Mouse (Mus musculus): Measurements from ENCODE around the gene Ly6g6e.

Ly6g6e gene

GRCm38 (mm10) chr17:35049561-35050016 is 27.1 kb upstream of the Ly6g6e start, which contains the start of gene Clic1:
Gene Clic1, plus strand, starts transcription at chr17:35049966.
- peak; percentile 92 for DNase-seq (ENCODE audit: low read depth)

- DNase-seq (ENCODE audit: low read depth): peak; percentile 88
Measured at GRCm38 (mm10) chr17:35050126-35050750, 26.5 kb upstream of the Ly6g6e start.

GRCm38 (mm10) chr17:35051156-35052086 is 25.3 kb upstream of the Ly6g6e start:
- peak; percentile 98 for DNase-seq (ENCODE audit: low read depth)

- no peak for DNase-seq (ENCODE audit: low read depth)
Measured at GRCm38 (mm10) chr17:35052271-35052798, 24.4 kb upstream of the Ly6g6e start.

GRCm38 (mm10) chr17:35055691-35056495 is 20.8 kb upstream of the Ly6g6e start:
- no peak for DNase-seq (ENCODE audit: low read depth)

GRCm38 (mm10) chr17:35057090-35057489 is 19.6 kb upstream of the Ly6g6e start:
- DNase-seq (ENCODE audit: low read depth): no peak

GRCm38 (mm10) chr17:35058316-35058715 is 18.4 kb upstream of the Ly6g6e start:
- no peak for DNase-seq (ENCODE audit: low read depth)

GRCm38 (mm10) chr17:35058911-35059892 is 17.5 kb upstream of the Ly6g6e start, which contains the start of gene Ddah2:
Gene Ddah2, plus strand, starts transcription at chr17:35059035.
- DNase-seq (ENCODE audit: low read depth): peak; percentile 40

- no peak for DNase-seq (ENCODE audit: low read depth)
Measured at GRCm38 (mm10) chr17:35060071-35060470, 16.6 kb upstream of the Ly6g6e start.

- DNase-seq (ENCODE audit: low read depth): no peak
Measured at GRCm38 (mm10) chr17:35060737-35061297, 15.9 kb upstream of the Ly6g6e start.

- no peak for DNase-seq (ENCODE audit: low read depth)
Measured at GRCm38 (mm10) chr17:35061299-35061698, 15.4 kb upstream of the Ly6g6e start.

GRCm38 (mm10) chr17:35063466-35063865 is 13.2 kb upstream of the Ly6g6e start:
- no peak for DNase-seq (ENCODE audit: low read depth)

GRCm38 (mm10) chr17:35064378-35064877 is 12.3 kb upstream of the Ly6g6e start:
- no peak for DNase-seq (ENCODE audit: low read depth)

- no peak for DNase-seq (ENCODE audit: low read depth)
Measured at GRCm38 (mm10) chr17:35064951-35065947, 11.5 kb upstream of the Ly6g6e start, which contains the start of gene Ly6g6c. Gene Ly6g6c, plus strand, starts transcription at chr17:35065388.

GRCm38 (mm10) chr17:35066084-35066483 is 10.6 kb upstream of the Ly6g6e start, which contains the start of gene Mpig6b:
Gene Mpig6b, minus strand, starts transcription at chr17:35066184.
- no peak for DNase-seq (ENCODE audit: low read depth)

- peak; percentile 52 for DNase-seq (ENCODE audit: low read depth)
Measured at GRCm38 (mm10) chr17:35068213-35068914, 8.3 kb upstream of the Ly6g6e start.

GRCm38 (mm10) chr17:35070556-35071229 is 6.0 kb upstream of the Ly6g6e start:
- no peak for DNase-seq (ENCODE audit: low read depth)

Data from 416B (cell line).